In the genomic region with DNA sequence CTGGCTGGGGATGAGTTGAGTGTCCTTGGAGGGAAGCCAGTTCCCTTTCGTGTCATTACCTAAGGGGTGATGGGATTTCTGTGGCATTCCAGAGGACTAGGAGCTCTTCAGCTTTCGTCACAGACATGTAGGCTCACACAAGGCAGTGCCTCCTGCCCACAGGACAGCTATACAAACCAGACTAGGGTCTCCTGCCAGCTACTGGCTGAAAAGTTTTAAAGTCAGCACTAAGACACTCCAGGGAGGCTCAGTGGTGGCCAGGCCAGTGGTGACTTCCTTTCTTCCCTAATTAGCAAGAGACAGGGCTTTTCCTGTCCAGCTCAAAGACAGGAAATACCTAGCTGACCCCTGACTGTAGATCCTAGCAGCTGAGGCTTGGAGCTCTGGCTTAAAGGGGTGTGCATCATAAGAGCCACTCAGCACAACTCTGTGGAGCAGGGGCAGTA, we compare ENCODE assay signal across 12 mouse cellular contexts. TPM values are rescaled to one million over a fixed set of nuclear protein-coding genes. Genes with fewer than 3 reads are reported as not detected.
DNase-seq lines count a peak whose midpoint lies in the region; ATAC-seq lines count a peak whose summit lies in the region.
"Had no signal": no experiment of that assay in that cellular context is flagged by ENCODE, and none has a peak within 500 bp of the region (broad histone marks: within the 10 kb centered on the region; RNA-seq: fewer than 3 reads in every experiment).

No protein-coding gene starts in this region.

- no peak overlapping the region; the same call in 1 of the 2 replicates for H3K27ac ChIP-seq in embryonic facial prominence, embryonic 14.5 days (replicated peaks; ENCODE audit: low read depth, low read length)
- peak overlapping the region; percentile 78 for H3K27ac ChIP-seq in heart, embryonic 16.5 days (ENCODE audit: low read length)
- H3K27ac ChIP-seq in forebrain, embryonic 11.5 days (ENCODE audit: low read depth, low read length) = no peak overlapping the region
- H3K27ac ChIP-seq: hindbrain, embryonic 15.5 days; neural tube, embryonic 13.5 days had no signal

- 35% methylated on average over 2 of the region's 2 CpGs for WGBS in embryonic facial prominence, embryonic 14.5 days
- 9% methylated on average over 2 of the region's 2 CpGs for WGBS in heart, embryonic 16.5 days
- 67% methylated on average over 2 of the region's 2 CpGs for WGBS in forebrain, embryonic 11.5 days

- peak; percentile 40 to 48 for DNase-seq in heart, adult 18-20 months
- DNase-seq in heart, postnatal 36 days = no peak
- peak; percentile 31 for DNase-seq in embryonic facial prominence, embryonic 14.5 days (ENCODE audit: low spot score)
- peak; percentile 40 for DNase-seq in lung, postnatal 10 days
- DNase-seq in forebrain, embryonic 11.5 days (ENCODE audit: low spot score) = no peak
- no peak for DNase-seq in left cerebral cortex, postnatal 14 days (ENCODE audit: low spot score in 2 of 2)
- DNase-seq in frontal cortex, postnatal 36 days (ENCODE audit: low spot score in 2 of 2) = no peak
- DNase-seq: cerebellum, postnatal 14 days had no signal

- H3K36me3 ChIP-seq in embryonic facial prominence, embryonic 14.5 days (ENCODE audit: control insufficient read depth, insufficient read depth, low read length) = no peaks in the 10 kb centered on the region
- H3K36me3 ChIP-seq in heart, embryonic 16.5 days (ENCODE audit: control insufficient read depth, insufficient read depth) = no peaks in the 10 kb centered on the region
- H3K36me3 ChIP-seq in forebrain, embryonic 11.5 days (ENCODE audit: control insufficient read depth, insufficient read depth, low read length) = no peaks in the 10 kb centered on the region
- H3K36me3 ChIP-seq: hindbrain, embryonic 15.5 days; neural tube, embryonic 13.5 days had no signal

- no peak overlapping the region for H3K9ac ChIP-seq in embryonic facial prominence, embryonic 14.5 days (ENCODE audit: low read depth, low read length)
- H3K9ac ChIP-seq in heart, embryonic 16.5 days (ENCODE audit: low read length) = no peak overlapping the region
- H3K9ac ChIP-seq in forebrain, embryonic 11.5 days (ENCODE audit: low read length) = no peak overlapping the region
- H3K9ac ChIP-seq: hindbrain, embryonic 15.5 days; neural tube, embryonic 13.5 days had no signal

- ATAC-seq in embryonic facial prominence, embryonic 14.5 days (ENCODE audit: low read depth) = no peak
- ATAC-seq in heart, embryonic 16.5 days (replicated peaks; ENCODE audit: extremely low read depth, insufficient read depth, low FRiP score) = peak; percentile 82
- ATAC-seq in forebrain, embryonic 11.5 days (replicated peaks; ENCODE audit: low FRiP score) = no peak

- H3K27me3 ChIP-seq in embryonic facial prominence, embryonic 14.5 days (replicated peaks; ENCODE audit: control insufficient read depth, insufficient read depth, low read length) = no peaks in the 10 kb centered on the region
- no peaks in the 10 kb centered on the region for H3K27me3 ChIP-seq in heart, embryonic 16.5 days (ENCODE audit: control insufficient read depth, insufficient read depth, low read length)
- H3K27me3 ChIP-seq in forebrain, embryonic 11.5 days (ENCODE audit: control insufficient read depth, insufficient read depth, low read length) = no peaks in the 10 kb centered on the region
- H3K27me3 ChIP-seq: hindbrain, embryonic 15.5 days; neural tube, embryonic 13.5 days had no signal

- no peaks in the 10 kb centered on the region for H3K9me3 ChIP-seq in embryonic facial prominence, embryonic 14.5 days (ENCODE audit: control insufficient read depth, low read length)
- H3K9me3 ChIP-seq in heart, embryonic 16.5 days (replicated peaks; ENCODE audit: control insufficient read depth, low read length) = peaks cover 4% of the 10 kb centered on the region; the same call in 1 of the 2 replicates
- no peaks in the 10 kb centered on the region for H3K9me3 ChIP-seq in forebrain, embryonic 11.5 days (ENCODE audit: control insufficient read depth, low read length)
- H3K9me3 ChIP-seq: hindbrain, embryonic 15.5 days; neural tube, embryonic 13.5 days had no signal

- H3K4me2 ChIP-seq in embryonic facial prominence, embryonic 14.5 days (ENCODE audit: low read depth, low read length) = no peak overlapping the region
- no peak overlapping the region for H3K4me2 ChIP-seq in heart, embryonic 16.5 days (ENCODE audit: low read depth, low read length)
- H3K4me2 ChIP-seq in forebrain, embryonic 11.5 days (ENCODE audit: low read depth, low read length, severe bottlenecking) = no peak overlapping the region
- H3K4me2 ChIP-seq: hindbrain, embryonic 15.5 days; neural tube, embryonic 13.5 days had no signal

- no peak overlapping the region for H3K4me3 ChIP-seq in embryonic facial prominence, embryonic 14.5 days (ENCODE audit: low read depth, low read length)
- no peak overlapping the region for H3K4me3 ChIP-seq in heart, embryonic 16.5 days (ENCODE audit: low read length)
- H3K4me3 ChIP-seq in forebrain, embryonic 11.5 days (ENCODE audit: low read depth, low read length) = no peak overlapping the region
- H3K4me3 ChIP-seq: hindbrain, embryonic 15.5 days; megakaryocyte, embryonic 14.5 days; neural tube, embryonic 13.5 days had no signal

- no peaks in the 10 kb centered on the region for H3K4me1 ChIP-seq in embryonic facial prominence, embryonic 14.5 days (ENCODE audit: control insufficient read depth, insufficient read depth, low read length)
- H3K4me1 ChIP-seq in heart, embryonic 16.5 days (ENCODE audit: control insufficient read depth, insufficient read depth, low read length) = peaks cover 18% of the 10 kb centered on the region
- no peaks in the 10 kb centered on the region for H3K4me1 ChIP-seq in forebrain, embryonic 11.5 days (replicated peaks; ENCODE audit: control insufficient read depth, insufficient read depth, low read length)
- H3K4me1 ChIP-seq: megakaryocyte, embryonic 14.5 days had no signal

- intact Hi-C loops in heart, postnatal 36 days (cut with DNase I) = no loop called here
- intact Hi-C loops in left cerebral cortex, postnatal 14 days (cut with DNase I) = loop anchor here (10.0 kb wide), 1 partner anchor 827 kb away; the partner anchor contains the start of gene Ficd

RNA-seq across cellular contexts. Expression of gene Myo18b, which starts 12.0 kb away (rescaled TPM):
- 100 to 1,000 TPM; 197 to 201 TPM for total RNA-seq in heart, adult 18-20 months (2021)
- total RNA-seq in heart, postnatal 36 days (2021) = 100 to 1,000 TPM; 242 to 244 TPM
- polyA plus RNA-seq in embryonic facial prominence, embryonic 14.5 days (2014; fragmentation: Nextera tagmentation; extraction: Ambion mirVana) = 6.7 and 9.4 TPM in 2 replicates
- polyA plus RNA-seq in heart, embryonic 16.5 days (2015; fragmentation: Nextera tagmentation; extraction: Ambion mirVana) = 24.9 and 28.6 TPM in 2 replicates
- polyA plus RNA-seq in forebrain, embryonic 11.5 days (2014; fragmentation: Nextera tagmentation; extraction: Ambion mirVana) = 0.28 and 0.36 TPM in 2 replicates
- 1 to 10 TPM; 2.8 to 3.0 TPM for total RNA-seq in left cerebral cortex, postnatal 14 days (2021)

Comparison
In these comparisons a context has a peak if more than half of its experiments do, and no peak if none do; other contexts are left out.
1. DNase-seq: peak in heart, adult 18-20 months (2 of 2), embryonic facial prominence, embryonic 14.5 days (single experiment) and lung, postnatal 10 days (single experiment); none in heart, postnatal 36 days (0 of 2), forebrain, embryonic 11.5 days (single experiment), left cerebral cortex, postnatal 14 days (0 of 2) and frontal cortex, postnatal 36 days (0 of 2).
2. RNA of gene Myo18b, which starts 12.0 kb away (total RNA-seq): 242 to 244 TPM in heart, postnatal 36 days and 197 to 201 TPM in heart, adult 18-20 months; 2.8 to 3.0 TPM in left cerebral cortex, postnatal 14 days; every median in the first group is over 10 times any median in the second.